Mouse (Mus musculus): ENCODE results near the gene Cops4.

The Cops4 gene

GRCm38 (mm10) chr5:100546294-100547080 lies 28.4 kb downstream of the Cops4 start:
- DNase-seq = no peak

DNA sequence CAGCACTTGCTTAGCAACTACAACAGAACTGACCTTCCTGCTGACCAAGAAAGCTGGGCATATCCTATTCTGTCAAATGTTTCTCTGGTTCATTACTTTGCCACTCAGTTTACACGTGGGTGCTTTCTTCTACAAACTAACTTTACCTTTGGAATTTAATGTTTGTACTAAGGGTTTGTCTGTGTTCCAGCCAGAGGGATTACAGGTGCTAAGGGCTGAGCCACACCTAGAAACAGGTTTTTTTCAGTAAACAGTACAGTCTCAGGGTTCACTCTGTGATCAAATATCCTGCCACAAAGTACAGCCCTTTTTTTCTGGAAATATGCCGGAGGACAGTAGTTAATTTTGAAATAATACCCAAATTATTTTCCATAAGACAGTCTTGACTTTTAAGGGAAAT lies 30.1 kb downstream of the Cops4 start:
- DNase-seq = no peak

DNA sequence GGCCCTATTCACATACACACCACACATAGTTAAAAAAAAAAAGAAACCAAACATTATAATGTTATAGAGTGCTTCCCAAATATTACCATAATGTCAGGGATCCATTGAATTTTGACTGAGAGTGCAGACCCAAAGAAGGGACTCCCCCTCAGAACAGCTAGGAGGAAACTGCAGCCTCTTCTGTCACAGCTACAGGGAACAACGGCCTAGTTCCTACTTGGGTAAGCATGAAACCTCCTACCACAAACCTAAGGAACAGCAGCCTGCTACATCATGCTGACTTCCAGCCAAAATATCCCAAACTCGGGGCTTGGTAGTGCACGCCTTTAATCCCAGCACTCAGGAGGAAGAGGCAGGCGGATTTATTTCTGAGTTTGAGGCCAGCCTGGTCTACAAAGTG lies 31.2 kb downstream of the Cops4 start:
- DNase-seq = no peak

- no peak for DNase-seq
These were observed 32.0 kb downstream of the Cops4 start for GRCm38 (mm10) chr5:100550151-100550550.

- no peak for DNase-seq
These were observed 33.8 kb downstream of the Cops4 start for GRCm38 (mm10) chr5:100551952-100552351.

DNA sequence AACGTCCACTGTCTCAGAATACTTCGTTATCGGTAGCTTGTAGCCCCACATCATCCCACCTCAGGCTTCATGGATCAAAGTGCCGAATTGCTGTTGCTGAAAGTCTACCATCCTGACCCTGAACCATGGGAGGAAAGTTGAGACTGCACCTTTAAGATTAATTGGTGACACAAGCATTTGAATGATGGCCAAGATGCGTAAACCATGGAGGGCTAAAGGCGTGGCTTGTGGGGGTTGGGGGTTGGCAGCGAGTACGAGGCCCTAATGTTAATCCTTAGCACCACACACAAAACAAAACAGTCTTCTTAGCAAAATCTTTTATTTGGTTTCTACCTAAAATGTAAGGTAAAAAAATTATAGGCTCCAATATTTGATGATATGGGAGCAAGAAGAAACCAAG lies 35.3 kb downstream of the Cops4 start:
- no peak for DNase-seq

- no peak for DNase-seq
These were observed 38.9 kb downstream of the Cops4 start for GRCm38 (mm10) chr5:100557019-100557418.

- no peak for DNase-seq
These were observed 39.4 kb downstream of the Cops4 start for GRCm38 (mm10) chr5:100557537-100557936.

- no peak for DNase-seq
These were observed 40.7 kb downstream of the Cops4 start for GRCm38 (mm10) chr5:100558783-100559182.

- no peak for DNase-seq
These were observed 41.2 kb downstream of the Cops4 start for GRCm38 (mm10) chr5:100559357-100559756.

DNA sequence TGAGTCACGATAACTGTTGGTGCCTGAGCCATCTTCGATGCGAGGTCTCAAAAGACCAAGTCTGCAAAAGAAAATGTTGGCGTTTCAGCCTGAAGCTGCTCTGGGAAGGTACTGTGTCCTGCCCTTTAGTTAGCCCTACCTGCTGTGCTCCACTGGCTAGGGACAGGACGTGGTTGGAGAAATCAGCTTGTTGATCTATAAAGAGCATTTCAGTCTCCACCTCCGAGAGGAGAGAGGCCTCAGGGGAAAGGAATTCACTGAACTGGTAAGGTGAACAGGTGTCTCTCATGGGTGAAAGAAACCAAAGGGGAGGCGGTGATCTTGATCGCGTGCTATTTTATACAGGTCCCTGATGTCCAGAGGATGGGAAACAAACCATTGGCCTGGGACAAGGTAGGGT lies 44.6 kb downstream of the Cops4 start:
- no peak for DNase-seq

- DNase-seq = no peak
These were observed 48.7 kb downstream of the Cops4 start for GRCm38 (mm10) chr5:100566798-100567197.

- no peak for DNase-seq
These were observed 49.3 kb downstream of the Cops4 start for GRCm38 (mm10) chr5:100567258-100568032.

DNA sequence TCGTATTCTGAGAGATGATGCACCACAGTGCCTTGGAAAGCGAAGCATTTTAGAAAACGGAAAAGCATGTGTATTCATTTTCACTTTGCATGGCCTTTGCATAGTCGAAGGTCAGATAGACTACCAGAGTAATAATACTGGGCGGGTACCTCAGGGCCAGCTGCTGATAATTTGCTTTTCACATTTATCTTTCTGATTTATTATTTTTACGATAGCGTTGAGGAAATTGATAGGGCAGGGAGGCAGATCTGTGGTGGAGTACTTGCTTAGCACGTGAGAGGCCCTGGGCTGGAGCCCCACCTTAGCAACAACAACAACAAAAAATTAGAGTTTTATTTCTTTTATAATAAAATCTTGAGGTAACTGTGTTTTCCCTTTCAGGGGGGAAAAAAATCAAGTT lies 50.1 kb downstream of the Cops4 start:
- no peak for DNase-seq

- no peak for DNase-seq
These were observed 50.7 kb downstream of the Cops4 start for GRCm38 (mm10) chr5:100568802-100569201.

DNA sequence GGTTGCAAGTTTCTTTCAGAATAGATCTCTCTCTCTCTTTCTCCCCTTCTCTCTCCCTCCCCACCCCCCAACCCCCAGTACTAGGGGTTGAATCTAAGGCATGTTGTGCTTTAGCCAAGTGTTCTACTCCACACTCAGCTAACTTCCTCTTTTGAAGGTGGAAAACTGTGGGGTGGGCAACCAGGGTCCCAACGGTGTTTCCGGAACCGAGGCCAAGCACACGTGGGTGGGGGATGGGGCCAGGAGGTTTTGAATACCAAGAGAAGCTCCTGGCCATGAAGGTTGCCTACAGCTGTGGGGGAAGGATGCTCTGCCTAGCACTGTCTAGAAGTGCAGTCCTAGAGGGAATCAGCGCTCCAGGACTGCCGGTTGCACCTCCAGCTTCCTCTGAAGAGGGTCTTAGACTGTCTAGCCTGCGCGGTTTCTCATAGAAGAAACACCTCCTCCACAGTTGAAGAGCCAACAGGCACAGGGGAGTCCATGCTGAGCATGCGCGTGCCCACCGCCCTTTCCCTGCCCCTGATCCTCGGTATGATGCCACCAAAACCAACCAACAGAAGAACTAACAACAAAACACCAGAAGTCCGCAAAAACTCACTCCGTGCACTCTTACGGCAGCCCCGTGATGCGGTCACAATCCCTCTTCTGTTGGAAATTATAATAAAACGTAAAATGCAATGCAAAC lies 51.3 kb downstream of the Cops4 start:
- DNase-seq = no peak

DNA sequence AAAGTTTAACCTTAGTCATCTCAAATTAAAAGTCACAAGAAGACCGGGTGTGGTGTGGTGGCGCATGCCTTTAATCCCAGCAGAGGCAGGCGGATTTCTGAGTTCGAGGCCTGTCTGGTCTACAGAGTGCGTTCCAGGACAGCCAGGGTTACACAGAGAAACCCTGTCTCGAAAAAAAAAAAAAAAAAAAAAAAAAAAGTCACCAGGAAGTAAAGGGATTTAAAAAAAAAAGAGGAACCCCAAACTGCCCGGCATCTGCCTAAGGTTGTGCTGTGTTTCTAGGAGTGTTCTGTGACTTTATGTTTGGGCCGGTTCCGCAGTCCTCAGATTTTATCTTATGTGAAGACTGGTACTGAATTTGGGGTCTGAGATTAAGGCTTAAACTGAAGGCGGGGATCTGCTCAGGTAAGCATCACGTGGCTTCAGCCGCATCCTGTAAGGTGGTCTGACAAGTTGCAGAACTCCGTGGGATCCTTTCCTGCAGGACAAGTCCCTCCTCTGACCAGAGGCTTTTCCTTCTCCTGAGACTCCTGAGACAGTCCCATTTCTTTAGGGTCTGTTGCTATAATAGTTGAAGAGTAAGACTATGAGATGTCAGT lies 52.0 kb downstream of the Cops4 start:
- DNase-seq = no peak

GRCm38 (mm10) chr5:100570716-100571115 lies 52.6 kb downstream of the Cops4 start:
- DNase-seq = no peak

GRCm38 (mm10) chr5:100572069-100572468 lies 54.0 kb downstream of the Cops4 start, which contains the start of gene Plac8:
Gene Plac8, minus strand, starts transcription at chr5:100572245.
- no peak for DNase-seq

GRCm38 (mm10) chr5:100573256-100573655 lies 55.1 kb downstream of the Cops4 start:
- DNase-seq = no peak

DNA sequence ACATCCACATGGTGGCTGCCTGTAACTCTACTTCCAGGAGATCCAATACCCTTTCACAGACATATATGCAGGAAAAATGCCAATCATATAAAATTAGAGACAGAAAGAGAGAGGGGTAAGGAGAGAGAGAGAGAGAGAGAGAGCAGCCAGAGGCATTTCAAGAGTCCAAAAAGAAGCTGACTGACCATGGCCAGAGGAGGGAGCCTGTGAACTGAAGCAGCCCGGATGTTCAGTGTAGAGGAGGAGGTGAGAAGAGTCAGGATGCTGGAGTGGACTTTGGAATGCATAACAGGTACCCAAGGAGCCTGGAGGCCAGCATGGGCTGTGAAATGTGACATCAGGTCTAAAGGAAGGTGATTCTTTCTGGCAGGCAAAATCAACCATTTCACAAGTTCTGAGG lies 56.7 kb downstream of the Cops4 start:
- no peak for DNase-seq

- DNase-seq = no peak
These were observed 60.8 kb downstream of the Cops4 start for GRCm38 (mm10) chr5:100578863-100579411.
